Mouse (Mus musculus) T-helper 1 cell (primary cell): ENCODE measurements around the gene Cxcl1.

Experiments used
- in situ Hi-C: fragments of 300-600 bp; cut with MboI, MseI; formaldehyde crosslinking; loops from one replicate; pipeline ENCODE4 v1.15.1; 2025; ENCODE audit warnings: high pct_unique_total_duplicates

Cxcl1 gene

DNA sequence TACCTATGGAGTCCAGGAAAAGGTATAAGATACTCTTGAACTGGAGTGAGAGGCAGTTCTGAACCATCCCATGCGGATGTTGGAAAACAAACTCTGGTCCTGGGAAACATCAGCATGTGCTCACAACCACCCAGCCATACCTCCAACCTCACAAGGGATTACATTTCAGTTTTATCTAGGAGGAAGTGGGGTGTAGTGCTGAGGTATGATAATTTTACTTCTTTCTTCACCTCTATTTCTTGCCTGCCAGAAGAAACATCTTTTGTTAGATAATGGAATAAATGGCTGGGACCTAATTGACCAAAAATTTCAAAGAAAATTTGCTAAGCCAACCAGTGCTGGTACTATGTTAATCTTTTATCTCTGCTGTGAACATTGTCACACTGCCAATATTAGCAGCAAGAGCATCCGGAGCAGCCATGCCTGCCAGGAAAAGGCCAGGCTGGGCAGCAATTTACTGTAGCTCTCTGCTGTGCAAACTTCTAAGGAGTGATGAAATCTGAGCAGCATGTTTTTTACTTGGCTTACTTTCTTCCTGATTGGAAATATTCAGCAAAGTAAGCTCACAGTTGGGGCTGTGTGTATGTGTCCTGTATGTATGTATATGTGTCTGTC lies 6.3 kb upstream of the Cxcl1 start:
- in situ Hi-C loops: loop anchor here (25.0 kb wide), 1 partner anchor 697 kb away; no protein-coding TSS in a partner anchor

DNA sequence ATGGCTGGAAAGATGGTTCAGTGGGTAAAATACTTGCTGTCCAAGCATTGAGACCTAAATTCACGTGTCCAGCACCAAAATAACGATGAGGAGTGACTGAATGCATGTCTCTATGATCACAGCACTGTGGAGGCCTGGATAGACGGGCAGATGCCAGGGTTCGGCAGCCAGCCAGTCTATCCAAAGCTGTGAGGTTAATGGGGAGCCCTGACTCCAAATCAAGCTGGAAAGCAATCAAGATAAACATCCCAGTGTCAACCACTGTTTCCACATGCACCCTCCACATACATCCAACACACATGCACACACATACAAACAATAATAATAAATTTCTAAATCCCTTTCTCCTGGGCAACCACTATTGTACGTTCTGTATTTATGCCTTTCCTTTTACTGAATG lies 2.4 kb upstream of the Cxcl1 start:
- in situ Hi-C loops: loop anchor here (25.0 kb wide), 1 partner anchor 701 kb away; no protein-coding TSS in a partner anchor

DNA sequence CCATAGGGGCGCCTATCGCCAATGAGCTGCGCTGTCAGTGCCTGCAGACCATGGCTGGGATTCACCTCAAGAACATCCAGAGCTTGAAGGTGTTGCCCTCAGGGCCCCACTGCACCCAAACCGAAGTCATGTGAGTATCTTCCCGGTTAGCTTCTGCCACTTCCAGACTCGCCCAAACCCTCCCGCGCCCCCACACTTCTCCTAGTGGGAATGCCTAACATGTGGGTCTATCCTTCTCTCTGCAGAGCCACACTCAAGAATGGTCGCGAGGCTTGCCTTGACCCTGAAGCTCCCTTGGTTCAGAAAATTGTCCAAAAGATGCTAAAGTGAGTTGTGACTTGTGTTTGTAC lies 398 bp downstream of the Cxcl1 start:
- in situ Hi-C loops: loop anchor here (25.0 kb wide), 1 partner anchor 704 kb away; no protein-coding TSS in a partner anchor

DNA sequence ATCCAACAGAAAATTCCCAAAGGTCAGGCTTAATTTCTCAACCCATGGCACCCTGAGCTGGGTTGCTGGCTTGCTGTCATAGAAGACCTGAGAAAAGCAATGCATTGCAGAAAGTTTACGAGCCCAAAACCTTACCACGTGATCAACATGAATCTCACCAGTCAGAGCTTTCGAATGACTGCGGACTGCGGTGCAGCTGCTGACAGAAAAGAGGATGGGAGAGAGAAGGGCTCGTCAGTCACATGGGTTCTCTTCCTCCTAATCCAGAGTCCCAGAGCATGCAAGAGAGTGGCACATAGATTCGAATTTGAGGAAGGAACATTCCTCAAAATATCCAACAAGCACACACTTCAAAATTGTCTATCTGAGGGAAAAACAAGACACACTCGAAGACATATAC lies 3.2 kb downstream of the Cxcl1 start:
- in situ Hi-C loops: loop anchor here (25.0 kb wide), 1 partner anchor 707 kb away; no protein-coding TSS in a partner anchor

DNA sequence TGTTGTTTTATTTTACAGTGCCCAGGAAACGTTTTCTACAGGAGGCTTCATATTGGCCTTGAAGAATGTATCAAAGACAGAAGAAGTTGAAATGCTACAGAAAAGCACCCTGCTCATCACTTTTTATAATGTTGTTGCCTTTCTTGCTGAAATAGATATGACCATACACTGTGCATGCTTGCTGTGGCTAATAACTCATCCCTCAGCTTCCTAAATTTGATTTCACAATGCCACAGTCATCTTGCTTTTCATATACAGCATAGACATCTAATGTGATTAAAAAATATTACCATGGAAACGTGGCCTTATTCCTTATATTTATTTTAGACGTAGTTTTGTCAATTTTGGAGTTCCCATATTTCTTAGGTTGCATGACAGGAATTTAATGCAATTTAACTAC lies 6.4 kb downstream of the Cxcl1 start:
- in situ Hi-C loops: loop anchor here (25.0 kb wide), 1 partner anchor 710 kb away; no protein-coding TSS in a partner anchor

DNA sequence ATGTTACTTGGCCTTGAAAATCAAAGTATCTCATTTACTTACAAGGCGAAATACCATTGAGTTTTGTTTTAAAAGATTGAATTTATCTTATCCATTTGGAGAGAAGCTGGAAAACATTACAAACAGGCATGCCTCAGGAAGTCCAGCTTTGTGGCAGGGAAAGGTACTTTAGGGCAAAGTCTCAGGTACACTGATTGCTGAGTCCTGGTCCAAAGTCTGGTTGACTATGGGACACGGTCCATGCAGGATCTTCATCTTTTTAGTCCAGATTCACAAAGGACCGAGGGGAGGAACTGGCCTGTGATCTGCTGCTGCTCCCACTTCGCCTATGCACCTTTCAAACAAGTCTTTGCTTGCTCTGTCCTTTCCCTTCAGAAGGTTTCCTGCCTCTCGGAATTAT lies 8.3 kb downstream of the Cxcl1 start:
- in situ Hi-C loops: loop anchor here (25.0 kb wide), 1 partner anchor 712 kb away; no protein-coding TSS in a partner anchor

DNA sequence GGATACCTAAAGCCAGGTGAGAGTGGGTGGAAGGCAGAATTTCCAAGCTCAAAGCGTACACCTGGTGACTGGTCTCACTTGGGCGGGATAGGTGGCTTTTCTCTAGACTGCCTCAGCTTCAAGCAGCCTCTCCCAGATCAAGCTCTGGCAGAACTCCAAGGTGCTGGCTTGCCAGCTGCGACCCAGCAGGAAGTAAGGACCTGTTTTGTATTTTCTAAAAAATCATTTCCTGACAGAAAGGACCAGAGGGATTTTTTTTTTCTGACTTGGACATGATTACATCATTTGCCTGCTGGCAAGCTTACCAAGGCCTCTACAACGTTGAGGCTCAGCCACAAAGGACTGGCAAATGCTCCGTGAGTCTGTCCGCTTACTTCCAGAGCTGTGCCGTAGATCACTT lies 9.1 kb downstream of the Cxcl1 start:
- in situ Hi-C loops: no loop called here

DNA sequence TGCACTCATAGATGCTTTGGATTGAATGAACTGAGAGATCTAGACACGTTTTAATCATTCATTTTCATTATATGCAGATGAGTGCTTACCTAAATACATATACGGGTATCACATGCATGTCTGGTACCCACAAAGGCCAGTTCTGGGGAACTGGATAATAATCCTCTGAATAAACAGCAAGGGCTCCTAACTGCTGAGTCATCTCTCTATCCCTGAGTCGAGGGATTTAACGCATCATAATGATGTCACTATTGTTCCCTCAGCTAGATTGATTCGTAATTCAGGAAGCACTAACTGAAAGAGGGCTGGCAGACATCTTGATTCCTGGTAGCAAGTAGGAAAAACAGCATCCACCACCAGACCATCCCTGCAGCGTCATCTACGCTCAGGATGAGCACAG lies 9.6 kb downstream of the Cxcl1 start:
- in situ Hi-C loops: no loop called here

DNA sequence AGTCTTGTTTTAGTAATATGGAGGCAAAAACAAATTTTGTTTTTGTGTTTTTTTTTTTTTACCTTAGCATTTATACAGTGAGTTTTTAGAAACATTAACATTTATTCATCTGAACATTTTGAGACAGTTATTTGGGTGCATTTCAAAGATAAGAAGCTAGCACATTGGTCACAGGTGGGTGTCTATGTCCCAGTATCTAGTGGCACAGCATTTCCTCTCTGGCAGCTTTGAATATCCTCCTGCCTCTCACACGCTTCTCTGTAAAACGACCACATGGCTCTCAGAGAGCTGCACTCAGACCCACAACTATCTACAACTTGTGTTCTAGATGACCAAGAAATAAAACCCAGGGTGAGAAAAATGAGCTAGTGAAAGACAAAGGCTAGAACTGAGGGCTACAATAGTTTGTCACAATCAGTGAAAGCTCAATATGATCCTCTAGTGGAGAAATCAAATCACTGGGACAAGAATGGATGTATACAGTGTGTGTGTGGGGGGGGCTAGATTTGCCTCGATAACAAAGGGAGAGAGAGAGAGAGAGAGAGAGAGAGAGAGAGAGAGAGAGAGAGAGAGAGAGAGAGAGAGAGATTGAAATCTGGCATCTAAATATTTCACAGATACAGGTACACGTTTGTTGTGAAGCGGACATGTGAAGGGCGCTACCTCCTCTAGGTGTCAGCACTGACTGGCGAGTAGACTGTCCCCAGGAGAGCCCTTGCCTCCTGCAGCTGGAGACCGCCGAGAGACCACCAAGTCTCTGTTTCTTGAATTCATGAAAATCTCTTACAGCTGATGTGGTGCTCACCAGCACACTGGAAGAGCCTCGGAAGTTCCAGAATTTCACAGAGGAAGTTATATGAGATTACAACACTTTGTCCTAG lies 11.6 kb downstream of the Cxcl1 start:
- in situ Hi-C loops: no loop called here

DNA sequence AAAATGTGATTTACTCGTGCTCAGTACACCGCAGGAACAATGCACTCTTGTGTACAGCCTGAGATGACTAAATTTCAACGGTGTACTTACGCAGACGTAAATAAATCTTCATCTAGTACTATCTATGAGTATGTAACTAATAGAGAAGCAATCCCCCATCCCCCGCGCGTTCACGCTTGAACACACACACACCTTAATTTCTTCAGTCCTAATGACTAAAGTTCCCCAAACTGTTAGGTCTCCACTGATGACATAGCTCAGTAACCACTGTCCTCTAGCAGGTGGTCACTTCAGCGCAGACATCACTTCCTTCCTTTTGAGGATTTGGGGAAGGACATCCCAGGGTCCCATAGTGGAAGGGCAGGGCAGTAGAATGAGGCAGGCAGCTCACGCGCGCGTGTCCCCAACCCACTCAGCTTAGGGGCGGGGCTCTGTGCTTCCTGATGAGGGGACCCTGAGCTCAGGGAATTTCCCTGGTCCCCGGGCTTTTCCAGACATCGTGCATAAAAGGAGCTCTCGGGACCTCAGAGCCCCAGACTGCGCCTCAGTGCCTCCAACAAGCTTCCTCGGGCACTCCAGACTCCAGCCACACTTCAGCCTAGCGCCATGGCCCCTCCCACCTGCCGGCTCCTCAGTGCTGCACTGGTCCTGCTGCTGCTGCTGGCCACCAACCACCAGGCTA lies 12.4 kb downstream of the Cxcl1 start, which contains the start of gene Cxcl2:
Cxcl2 (plus strand) TSS at position 533 of the 682 bp plus-strand sequence.
- in situ Hi-C loops: no loop called here

DNA sequence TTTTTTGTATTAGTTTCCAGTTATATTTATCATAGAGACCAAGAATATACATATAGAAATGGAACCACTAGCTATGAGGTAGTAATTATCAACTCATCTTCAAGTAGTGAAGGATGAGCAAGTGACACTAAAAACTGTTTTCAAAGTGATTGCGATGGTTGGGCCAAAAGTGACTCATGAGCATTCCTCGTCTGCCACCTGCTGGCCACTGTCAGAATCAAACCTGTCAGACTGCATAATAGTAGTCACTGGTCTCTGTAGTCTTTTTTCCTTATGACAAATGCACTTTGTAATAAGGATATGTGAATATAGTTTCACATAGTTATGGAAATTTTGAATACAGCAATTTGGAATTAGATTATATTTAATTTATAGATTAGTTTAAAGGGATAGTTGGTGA lies 17.9 kb downstream of the Cxcl1 start:
- in situ Hi-C loops: loop anchor here (5.0 kb wide), 1 partner anchor 247 kb away; no protein-coding TSS in a partner anchor

DNA sequence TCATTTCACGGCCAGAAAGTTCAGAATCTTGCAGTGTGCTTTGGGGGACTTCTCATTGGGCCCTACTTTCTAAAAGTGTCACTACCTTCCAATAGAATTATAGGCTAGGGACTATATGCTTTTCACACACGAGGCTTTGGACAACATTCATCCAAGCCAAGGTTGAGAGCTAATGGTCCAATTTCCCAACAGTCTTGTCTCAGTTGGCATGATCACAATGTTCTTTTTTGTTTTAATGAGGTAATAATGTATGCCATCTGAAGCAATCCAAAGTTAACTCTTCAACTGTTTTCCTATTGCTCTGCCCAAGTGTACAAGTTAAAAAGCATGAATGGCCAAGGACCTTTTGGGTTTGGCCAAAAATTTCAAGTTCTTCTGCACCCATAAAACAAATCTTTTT lies 28.5 kb downstream of the Cxcl1 start:
- in situ Hi-C loops: no loop called here

DNA sequence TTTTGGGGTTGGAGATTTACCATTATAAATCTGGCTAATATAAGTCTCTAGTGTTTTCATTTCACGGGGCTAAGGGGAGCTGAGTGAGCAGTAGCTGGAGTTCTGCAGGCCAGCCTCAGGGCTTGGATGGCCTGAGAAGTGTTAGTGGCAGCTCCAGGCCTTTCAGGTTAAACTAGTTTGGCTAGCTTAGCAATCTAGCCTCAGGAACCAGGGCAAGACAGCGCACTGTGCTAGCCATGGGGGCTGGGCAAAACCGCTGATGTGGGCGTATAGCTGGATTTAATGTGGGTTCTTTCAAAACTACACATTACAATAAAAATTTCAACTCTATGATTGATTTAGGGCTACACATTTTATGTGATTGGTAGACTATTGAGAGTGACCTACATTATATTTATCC lies 31.9 kb downstream of the Cxcl1 start:
- in situ Hi-C loops: no loop called here

DNA sequence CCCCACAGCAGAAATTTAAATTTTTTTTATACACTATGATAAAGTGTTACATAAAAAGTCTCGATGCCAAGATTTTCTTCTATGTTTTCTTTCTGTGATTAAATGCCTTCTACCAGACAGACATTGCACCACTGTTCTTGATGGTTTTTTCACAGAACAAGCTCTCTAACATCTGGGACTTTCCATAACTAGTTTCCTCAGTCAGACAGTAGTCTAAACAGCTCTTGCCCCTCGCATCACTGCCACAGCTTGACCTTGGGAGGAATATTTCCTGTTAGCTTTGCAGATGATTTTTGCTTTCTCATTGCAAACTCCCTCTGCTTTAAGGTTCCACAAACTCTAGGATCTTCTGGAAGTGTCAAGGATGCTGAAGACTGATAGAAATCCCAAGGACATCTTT lies 39.5 kb downstream of the Cxcl1 start:
- in situ Hi-C loops: loop anchor here (25.0 kb wide), 2 partner anchors 1082 to 1482 kb away; no protein-coding TSS in a partner anchor

DNA sequence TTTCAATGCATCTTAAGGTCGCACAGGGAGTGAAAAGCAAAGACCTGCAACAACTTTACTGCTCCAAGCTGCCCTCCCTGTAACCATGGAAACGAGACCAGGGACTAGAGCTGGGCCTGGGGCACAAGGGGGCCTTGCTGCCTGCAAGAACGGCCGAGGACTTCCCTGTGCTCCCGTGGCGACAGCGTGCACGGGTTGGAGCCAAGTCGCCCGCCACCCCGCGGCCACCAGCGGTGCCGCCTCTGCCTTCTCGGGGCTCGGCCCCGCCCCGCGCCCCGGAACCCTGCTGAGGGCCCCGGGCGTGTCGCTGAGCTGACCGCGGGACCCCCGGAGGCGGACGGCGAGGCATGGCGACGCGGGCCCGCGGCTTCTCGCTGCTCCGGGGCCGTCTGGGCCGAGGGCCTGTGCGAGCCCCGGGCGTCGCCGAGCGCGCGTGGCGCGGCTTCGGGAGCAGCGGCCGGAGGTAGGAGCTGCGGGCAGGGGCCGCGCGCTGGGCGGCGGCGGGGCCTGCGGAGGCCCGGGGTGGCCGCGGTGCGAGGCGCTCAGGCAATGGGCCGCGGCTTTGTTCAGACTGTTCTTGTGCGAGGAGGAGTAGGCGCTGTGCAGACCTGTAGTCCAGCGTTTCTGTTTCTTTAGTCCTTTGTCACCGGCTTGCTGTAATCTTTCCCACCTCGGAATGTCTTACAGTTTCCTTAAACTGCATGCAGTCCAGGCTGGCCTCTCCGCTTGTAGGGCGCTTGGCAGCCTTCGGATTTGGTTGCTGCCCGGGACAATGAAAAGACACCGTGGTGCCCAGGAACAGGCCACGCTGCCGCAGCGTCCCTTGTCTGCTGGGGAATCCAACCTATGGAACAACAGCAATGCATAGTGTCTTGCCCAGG lies 40.2 kb downstream of the Cxcl1 start, which contains the start of gene Mthfd2l:
Mthfd2l (plus strand) TSS at position 147 of the 881 bp plus-strand sequence.
- in situ Hi-C loops: loop anchor here (25.0 kb wide), 2 partner anchors 1081 to 1481 kb away; no protein-coding TSS in a partner anchor

DNA sequence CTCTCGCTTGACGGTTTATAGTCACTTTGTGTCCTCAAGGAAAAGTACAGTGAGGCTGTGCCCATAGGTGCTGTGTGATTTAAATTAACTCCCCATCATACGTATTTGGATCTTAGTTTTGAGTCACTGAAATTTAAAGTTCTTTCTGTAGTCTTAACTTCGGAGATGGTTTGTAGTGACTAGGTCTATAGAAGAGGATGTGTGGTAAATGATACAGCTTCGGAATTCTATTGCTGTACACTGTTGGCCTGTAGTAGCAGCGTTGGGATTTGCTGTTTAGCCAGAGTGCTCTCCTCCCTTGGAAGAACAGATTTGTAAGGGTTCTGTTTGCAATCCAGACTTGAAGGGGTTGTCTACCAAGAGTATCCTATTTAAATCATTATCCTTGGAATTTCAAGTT lies 40.9 kb downstream of the Cxcl1 start:
- in situ Hi-C loops: loop anchor here (25.0 kb wide), 2 partner anchors 1080 to 1480 kb away; no protein-coding TSS in a partner anchor

DNA sequence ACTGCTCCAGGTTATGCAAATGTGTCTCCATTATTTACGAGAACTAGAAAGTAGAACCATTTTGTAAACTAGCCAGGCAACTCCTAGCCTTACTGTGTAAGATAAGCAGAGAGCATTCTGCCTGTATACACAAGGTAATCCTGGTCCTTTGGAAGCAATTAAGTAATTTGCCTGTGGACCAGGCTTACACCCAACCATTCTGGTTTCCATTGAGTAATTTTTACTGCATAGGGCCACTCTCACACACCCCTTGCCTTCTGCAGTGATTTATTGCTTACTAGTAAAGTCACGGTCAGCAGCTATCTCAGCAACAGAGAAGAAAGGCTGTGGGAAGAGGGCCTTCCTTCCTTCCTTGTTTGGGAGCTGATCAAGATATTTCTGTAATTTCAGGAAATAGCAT lies 45.7 kb downstream of the Cxcl1 start:
- in situ Hi-C loops: loop anchor here (25.0 kb wide), 2 partner anchors 1076 to 1476 kb away; no protein-coding TSS in a partner anchor
